In genomic region chr11:83301431-83301831, GRCm38 (mm10) we compare ENCODE assay signal across 8 mouse cellular contexts. TPM values are rescaled to one million over a fixed set of nuclear protein-coding genes. Genes with fewer than 3 reads are reported as not detected.
A peak's percentile ranks its signal among the peaks of the same experiment; 100 is the strongest.
DNase-seq lines count a peak whose midpoint lies in the region; ATAC-seq and TF ChIP-seq lines count a peak whose summit lies in the region.

No protein-coding gene starts in this region.

- H3K9ac ChIP-seq in intestine, embryonic 14.5 days (ENCODE audit: low read length) = no peak overlapping the region
- no peak overlapping the region for H3K9ac ChIP-seq in intestine, embryonic 15.5 days

- ATAC-seq in intestine, embryonic 14.5 days (replicated peaks; ENCODE audit: low FRiP score, low TSS enrichment, low read depth) = no peak
- ATAC-seq in intestine, embryonic 15.5 days = no peak

- peaks cover 9% of the 10 kb centered on the region for H3K36me3 ChIP-seq in intestine, embryonic 14.5 days (ENCODE audit: control insufficient read depth, insufficient read depth, low read length)
- H3K36me3 ChIP-seq in intestine, embryonic 15.5 days = no peaks in the 10 kb centered on the region
- H3K36me3 ChIP-seq in testis, adult 2 months (ENCODE audit: control insufficient read depth, insufficient read depth, low read length) = 0 out of 2 replicates have a peak, but pooled peaks cover 2% of the 10 kb centered on the region

- H3K4me2 ChIP-seq in intestine, embryonic 14.5 days (ENCODE audit: low read length) = no peak overlapping the region
- no peak overlapping the region for H3K4me2 ChIP-seq in intestine, embryonic 15.5 days (replicated peaks)

- no peak for TF ChIP-seq CTCF in testis, adult 2 months (IDR thresholded peaks at IDR 0.05; ENCODE audit: control insufficient read depth, insufficient read depth, insufficient replicate concordance, low read depth, low read length)

- no peak overlapping the region for H3K4me3 ChIP-seq in intestine, embryonic 14.5 days (ENCODE audit: low read depth, low read length)
- H3K4me3 ChIP-seq in intestine, embryonic 15.5 days (replicated peaks) = no peak overlapping the region
- H3K4me3 ChIP-seq in testis, adult 2 months (ENCODE audit: control insufficient read depth, low read depth, low read length) = peak overlapping the region; percentile 95

- no peaks in the 10 kb centered on the region for H3K9me3 ChIP-seq in intestine, embryonic 14.5 days (ENCODE audit: control insufficient read depth, low read length)
- H3K9me3 ChIP-seq in intestine, embryonic 15.5 days = no peaks in the 10 kb centered on the region

- H3K27me3 ChIP-seq in intestine, embryonic 14.5 days (replicated peaks; ENCODE audit: control insufficient read depth, insufficient read depth, low read length) = no peaks in the 10 kb centered on the region
- H3K27me3 ChIP-seq in intestine, embryonic 15.5 days (replicated peaks) = no peaks in the 10 kb centered on the region
- no peaks in the 10 kb centered on the region for H3K27me3 ChIP-seq in testis, adult 2 months (ENCODE audit: control insufficient read depth, insufficient read depth, low read length)

- H3K4me1 ChIP-seq in intestine, embryonic 14.5 days (replicated peaks; ENCODE audit: control insufficient read depth, insufficient read depth, low read length) = peaks cover 29% of the 10 kb centered on the region
- peaks cover 19% of the 10 kb centered on the region for H3K4me1 ChIP-seq in intestine, embryonic 15.5 days (replicated peaks)
- peaks cover 5% of the 10 kb centered on the region; the same call in 1 of the 2 replicates for H3K4me1 ChIP-seq in testis, adult 2 months (ENCODE audit: control insufficient read depth, insufficient read depth, low read length)

- WGBS in intestine, embryonic 14.5 days = 67% methylated on average over 2 of the region's 2 CpGs
- WGBS in intestine, embryonic 15.5 days = 64% methylated on average over 2 of the region's 2 CpGs

- TF ChIP-seq POLR2A in testis, adult 2 months (IDR thresholded peaks at IDR 0.05; ENCODE audit: control insufficient read depth, low read depth, low read length) = no peak

- H3K27ac ChIP-seq in intestine, embryonic 14.5 days (ENCODE audit: low read depth) = no peak overlapping the region
- no peak overlapping the region for H3K27ac ChIP-seq in intestine, embryonic 15.5 days
- peak overlapping the region; percentile 97 for H3K27ac ChIP-seq in testis, adult 2 months (ENCODE audit: control insufficient read depth, insufficient read depth, low read depth, low read length)

- peak; percentile 21 for DNase-seq in cerebellum, adult 11-12 months
- no peak for DNase-seq in cerebellum, postnatal 10 days
- DNase-seq in intestine, embryonic 14.5 days (ENCODE audit: low spot score) = peak; percentile 40
- DNase-seq in testis, postnatal 10 days (ENCODE audit: low spot score) = no peak
- DNase-seq in spleen, adult 12 weeks (ENCODE audit: low spot score) = no peak
- no peak for DNase-seq in thymus, postnatal 4 days

RNA-seq across cellular contexts. Expression of gene Pex12, which starts 1.0 kb away (rescaled TPM):
- polyA plus RNA-seq in intestine, embryonic 14.5 days (2014; fragmentation: Nextera tagmentation; extraction: Ambion mirVana) = 15.5 and 17.3 TPM in 2 replicates
- 13.8 and 16.4 TPM in 2 replicates for polyA plus RNA-seq in intestine, embryonic 15.5 days (2015; fragmentation: Nextera tagmentation; extraction: Ambion mirVana)
- polyA plus RNA-seq in testis, adult 2 months (2012; rRNA removed) = 27.8 and 32.1 TPM in 2 replicates

RNA-seq across cellular contexts. Expression of gene Ap2b1, which starts 2.6 kb away (rescaled TPM):
- 65.1 and 68.2 TPM in 2 replicates for polyA plus RNA-seq in intestine, embryonic 14.5 days (2014; fragmentation: Nextera tagmentation; extraction: Ambion mirVana)
- polyA plus RNA-seq in intestine, embryonic 15.5 days (2015; fragmentation: Nextera tagmentation; extraction: Ambion mirVana) = 48.1 and 51.0 TPM in 2 replicates
- polyA plus RNA-seq in testis, adult 2 months (2012; rRNA removed) = 252 and 263 TPM in 2 replicates

RNA-seq across cellular contexts. Expression of gene Slfn14, which starts 14.9 kb away (rescaled TPM):
- polyA plus RNA-seq in intestine, embryonic 14.5 days (2014; fragmentation: Nextera tagmentation; extraction: Ambion mirVana) = 0.08 and 0.14 TPM in 2 replicates
- 0.34 and 0.88 TPM in 2 replicates for polyA plus RNA-seq in intestine, embryonic 15.5 days (2015; fragmentation: Nextera tagmentation; extraction: Ambion mirVana)
- 0.05 and 0.07 TPM in 2 replicates for polyA plus RNA-seq in testis, adult 2 months (2012; rRNA removed)

Comparison
In these comparisons a context has a peak if more than half of its experiments do, and no peak if none do; other contexts are left out.
1. DNase-seq: peak in cerebellum, adult 11-12 months (single experiment) and intestine, embryonic 14.5 days (single experiment); none in cerebellum, postnatal 10 days (0 of 2), testis, postnatal 10 days (single experiment), spleen, adult 12 weeks (single experiment) and thymus, postnatal 4 days (single experiment).